Mouse (Mus musculus): ENCODE results near the gene Otop2. TPM values are rescaled to one million over a fixed set of nuclear protein-coding genes. Genes with fewer than 3 reads are reported as not detected.
A peak's percentile ranks its signal among the peaks of the same experiment; 100 is the strongest.

The Otop2 gene
- polyA plus RNA-seq, 1 experiment from 2014 or later, result not detected

GRCm38 (mm10) chr11:115372015-115372414 is 65.1 kb downstream of the Otop2 start:
- H3K27ac ChIP-seq, result no peak overlapping the region
- H3K4me2 ChIP-seq, result no peak overlapping the region
- peaks cover 13% of the 10 kb centered on the region for H3K4me1 ChIP-seq (replicated peaks)
- WGBS, result 69% methylated on average over 1 of the region's 1 CpGs
- no peaks in the 10 kb centered on the region for H3K9me3 ChIP-seq
- H3K27me3 ChIP-seq, result peaks cover 97% of the 10 kb centered on the region
- H3K9ac ChIP-seq (replicated peaks), result no peak overlapping the region
- no peak overlapping the region for H3K4me3 ChIP-seq (replicated peaks)
- no peak for ATAC-seq (ENCODE audit: insufficient number of reproducible peaks, insufficient read depth, low FRiP score, low TSS enrichment, low read depth)
- no peaks in the 10 kb centered on the region for H3K36me3 ChIP-seq

GRCm38 (mm10) chr11:115372737-115373136 is 65.8 kb downstream of the Otop2 start:
- no peak overlapping the region for H3K4me3 ChIP-seq (replicated peaks)
- H3K4me2 ChIP-seq, result no peak overlapping the region
- H3K27ac ChIP-seq, result no peak overlapping the region
- no peaks in the 10 kb centered on the region for H3K9me3 ChIP-seq
- H3K4me1 ChIP-seq (replicated peaks), result peaks cover 6% of the 10 kb centered on the region
- WGBS, result 40% methylated on average over 2 of the region's 2 CpGs
- ATAC-seq (ENCODE audit: insufficient number of reproducible peaks, insufficient read depth, low FRiP score, low TSS enrichment, low read depth), result no peak
- H3K27me3 ChIP-seq, result peaks cover 90% of the 10 kb centered on the region
- no peak overlapping the region for H3K9ac ChIP-seq (replicated peaks)
- H3K36me3 ChIP-seq, result no peaks in the 10 kb centered on the region

GRCm38 (mm10) chr11:115373805-115374694 is 67.1 kb downstream of the Otop2 start:
- Histone ChIP-seq H3K27me3 (peaks cover 78% of the 10 kb centered on the region), H3K4me1 (replicated peaks) (peaks cover 6% of the 10 kb centered on the region), H3K4me2 (peak overlapping the region; percentile 55), H3K9me3 (peaks cover 4% of the 10 kb centered on the region; the same call in 1 of the 2 replicates), H3K27ac (no peak overlapping the region), H3K36me3 (no peaks in the 10 kb centered on the region), H3K4me3 (replicated peaks) (peak overlapping the region; percentile 36), H3K9ac (replicated peaks) (peak overlapping the region; percentile 32; the same call in 1 of the 2 replicates)
- 2% methylated on average over 30 of the region's 30 CpGs for WGBS
- no peak for ATAC-seq (ENCODE audit: insufficient number of reproducible peaks, insufficient read depth, low FRiP score, low TSS enrichment, low read depth)

GRCm38 (mm10) chr11:115374695-115375425 is 67.9 kb downstream of the Otop2 start:
- Histone ChIP-seq H3K27ac (no peak overlapping the region), H3K4me2 (no peak overlapping the region), H3K9ac (replicated peaks) (no peak overlapping the region), H3K36me3 (no peaks in the 10 kb centered on the region), H3K9me3 (peaks cover 4% of the 10 kb centered on the region; the same call in 1 of the 2 replicates), H3K4me3 (replicated peaks) (peak overlapping the region; percentile 36), H3K27me3 (peaks cover 70% of the 10 kb centered on the region), H3K4me1 (replicated peaks) (peaks cover 6% of the 10 kb centered on the region)
- 64% methylated on average over 12 of the region's 12 CpGs for WGBS
- no peak for ATAC-seq (ENCODE audit: insufficient number of reproducible peaks, insufficient read depth, low FRiP score, low TSS enrichment, low read depth)

GRCm38 (mm10) chr11:115376722-115377121 is 69.8 kb downstream of the Otop2 start:
- 59% methylated on average over 7 of the region's 7 CpGs for WGBS
- no peak for ATAC-seq (ENCODE audit: insufficient number of reproducible peaks, insufficient read depth, low FRiP score, low TSS enrichment, low read depth)
- Histone ChIP-seq H3K4me1 (replicated peaks) (peaks cover 12% of the 10 kb centered on the region), H3K27me3 (peaks cover 51% of the 10 kb centered on the region), H3K36me3 (no peaks in the 10 kb centered on the region), H3K9ac (replicated peaks) (no peak overlapping the region), H3K4me2 (no peak overlapping the region), H3K9me3 (peaks cover 4% of the 10 kb centered on the region; the same call in 1 of the 2 replicates), H3K27ac (no peak overlapping the region), H3K4me3 (replicated peaks) (no peak overlapping the region)

GRCm38 (mm10) chr11:115377254-115377653 is 70.3 kb downstream of the Otop2 start:
- H3K4me2 ChIP-seq, result no peak overlapping the region
- no peak for ATAC-seq (ENCODE audit: insufficient number of reproducible peaks, insufficient read depth, low FRiP score, low TSS enrichment, low read depth)
- H3K27ac ChIP-seq, result no peak overlapping the region
- H3K36me3 ChIP-seq, result no peaks in the 10 kb centered on the region
- no peak overlapping the region for H3K4me3 ChIP-seq (replicated peaks)
- H3K9ac ChIP-seq (replicated peaks), result no peak overlapping the region
- WGBS, result 82% methylated on average over 4 of the region's 4 CpGs
- H3K4me1 ChIP-seq (replicated peaks), result peaks cover 12% of the 10 kb centered on the region
- H3K27me3 ChIP-seq, result peaks cover 46% of the 10 kb centered on the region
- peaks cover 4% of the 10 kb centered on the region; the same call in 1 of the 2 replicates for H3K9me3 ChIP-seq

- no peak for ATAC-seq (ENCODE audit: insufficient number of reproducible peaks, insufficient read depth, low FRiP score, low TSS enrichment, low read depth)
- peaks cover 4% of the 10 kb centered on the region; the same call in 1 of the 2 replicates for H3K9me3 ChIP-seq
Observed at GRCm38 (mm10) chr11:115377854-115378253, 70.9 kb downstream of the Otop2 start.

GRCm38 (mm10) chr11:115381276-115381675 is 74.3 kb downstream of the Otop2 start:
- H3K4me1 ChIP-seq (replicated peaks), result peaks cover 36% of the 10 kb centered on the region
- no peak for ATAC-seq (ENCODE audit: insufficient number of reproducible peaks, insufficient read depth, low FRiP score, low TSS enrichment, low read depth)

More at GRCm38 (mm10) chr11:115377854-115378253, 70.9 kb downstream of the Otop2 start:
- Histone ChIP-seq H3K4me1 (replicated peaks) (peaks cover 17% of the 10 kb centered on the region), H3K36me3 (no peaks in the 10 kb centered on the region), H3K27ac (no peak overlapping the region), H3K4me2 (no peak overlapping the region), H3K27me3 (peaks cover 40% of the 10 kb centered on the region), H3K4me3 (replicated peaks) (no peak overlapping the region), H3K9ac (replicated peaks) (no peak overlapping the region)
- 84% methylated on average over 7 of the region's 7 CpGs for WGBS

More at GRCm38 (mm10) chr11:115381276-115381675, 74.3 kb downstream of the Otop2 start:
- H3K4me2 ChIP-seq, result peak overlapping the region; percentile 87
- peak overlapping the region; percentile 84 for H3K4me3 ChIP-seq (replicated peaks)
- no peak overlapping the region for H3K9ac ChIP-seq (replicated peaks)
- peaks cover 10% of the 10 kb centered on the region for H3K27me3 ChIP-seq
- H3K9me3 ChIP-seq, result peaks cover 4% of the 10 kb centered on the region; the same call in 1 of the 2 replicates
- H3K36me3 ChIP-seq, result no peaks in the 10 kb centered on the region
- no peak overlapping the region for H3K27ac ChIP-seq
- 5% methylated on average over 9 of the region's 9 CpGs for WGBS

Other genes with a start within 250 kb of the Otop2 start
- not detected in 2 replicates for gene Cd300e, start 245.0 kb upstream of the Otop2 start, polyA plus RNA-seq (2016; fragmentation: Nextera tagmentation; extraction: Ambion mirVana)
- gene Rab37, start 215.7 kb upstream of the Otop2 start, polyA plus RNA-seq (2016; fragmentation: Nextera tagmentation; extraction: Ambion mirVana), result 1.4 and 1.8 TPM in 2 replicates
- 0.26 TPM in 2 replicates for gene Cd300lf, start 173.2 kb upstream of the Otop2 start, polyA plus RNA-seq (2016; fragmentation: Nextera tagmentation; extraction: Ambion mirVana)
- gene Slc9a3r1, start 143.8 kb upstream of the Otop2 start, polyA plus RNA-seq (2016; fragmentation: Nextera tagmentation; extraction: Ambion mirVana), result 23.9 and 25.0 TPM in 2 replicates
- 5.8 and 8.2 TPM in 2 replicates for gene Tmem104, start 119.7 kb upstream of the Otop2 start, polyA plus RNA-seq (2016; fragmentation: Nextera tagmentation; extraction: Ambion mirVana)
- gene Nat9, start 119.3 kb upstream of the Otop2 start, polyA plus RNA-seq (2016; fragmentation: Nextera tagmentation; extraction: Ambion mirVana), result 17.8 and 23.6 TPM in 2 replicates
- 0.09 and 0.21 TPM in 2 replicates for gene Grin2c, start 39.9 kb upstream of the Otop2 start, polyA plus RNA-seq (2016; fragmentation: Nextera tagmentation; extraction: Ambion mirVana)
- 13.2 and 16.1 TPM in 2 replicates for gene Fdxr, start 30.1 kb upstream of the Otop2 start, polyA plus RNA-seq (2016; fragmentation: Nextera tagmentation; extraction: Ambion mirVana)
- 0.10 and 0.15 TPM in 2 replicates for gene Fads6, start 9.5 kb upstream of the Otop2 start, polyA plus RNA-seq (2016; fragmentation: Nextera tagmentation; extraction: Ambion mirVana)
- not detected in 2 replicates for gene Ush1g, start 14.9 kb downstream of the Otop2 start, polyA plus RNA-seq (2016; fragmentation: Nextera tagmentation; extraction: Ambion mirVana)
- gene Otop3, start 27.6 kb downstream of the Otop2 start, polyA plus RNA-seq (2016; fragmentation: Nextera tagmentation; extraction: Ambion mirVana), result not detected in 2 replicates
- gene Hid1, start 60.6 kb downstream of the Otop2 start, polyA plus RNA-seq (2016; fragmentation: Nextera tagmentation; extraction: Ambion mirVana), result 2.2 and 2.5 TPM in 2 replicates
- 19.7 and 19.9 TPM in 2 replicates for gene Cdr2l, start 74.8 kb downstream of the Otop2 start, polyA plus RNA-seq (2016; fragmentation: Nextera tagmentation; extraction: Ambion mirVana)
- 175 and 182 TPM in 2 replicates for gene Mrpl58, start 96.6 kb downstream of the Otop2 start, polyA plus RNA-seq (2016; fragmentation: Nextera tagmentation; extraction: Ambion mirVana)
- 960 and 975 TPM in 2 replicates for gene Atp5h, start 112.8 kb downstream of the Otop2 start, polyA plus RNA-seq (2016; fragmentation: Nextera tagmentation; extraction: Ambion mirVana)
- gene Kctd2, start 113.0 kb downstream of the Otop2 start, polyA plus RNA-seq (2016; fragmentation: Nextera tagmentation; extraction: Ambion mirVana), result 25.3 and 26.5 TPM in 2 replicates
- gene Trim80, start 133.4 kb downstream of the Otop2 start, polyA plus RNA-seq (2016; fragmentation: Nextera tagmentation; extraction: Ambion mirVana), result 0.10 TPM in 1 of 2 replicates, not detected in the other
- gene Slc16a5, start 155.3 kb downstream of the Otop2 start, polyA plus RNA-seq (2016; fragmentation: Nextera tagmentation; extraction: Ambion mirVana), result 0.15 TPM in 1 of 2 replicates, not detected in the other
- gene Armc7, start 168.5 kb downstream of the Otop2 start, polyA plus RNA-seq (2016; fragmentation: Nextera tagmentation; extraction: Ambion mirVana), result 7.5 and 9.6 TPM in 2 replicates
- gene Nt5c, start 184.7 kb downstream of the Otop2 start, polyA plus RNA-seq (2016; fragmentation: Nextera tagmentation; extraction: Ambion mirVana), result 66.2 and 78.2 TPM in 2 replicates
- 512 and 557 TPM in 2 replicates for gene Jpt1, start 207.2 kb downstream of the Otop2 start, polyA plus RNA-seq (2016; fragmentation: Nextera tagmentation; extraction: Ambion mirVana)
- gene Sumo2, start 229.1 kb downstream of the Otop2 start, polyA plus RNA-seq (2016; fragmentation: Nextera tagmentation; extraction: Ambion mirVana), result 1,335 and 1,406 TPM in 2 replicates

Data from limb, embryonic 12.5 days (tissue).